Mouse (Mus musculus): ENCODE results near the gene Prss29. TPM values are rescaled to one million over a fixed set of nuclear protein-coding genes. Genes with fewer than 3 reads are reported as not detected.

Gene Prss29
- not detected for total RNA-seq (2021)

- intact Hi-C loops (cut with DNase I): no loop called here
- DNase-seq: no peak
These were observed at the start of gene Prss29 for GRCm38 (mm10) chr17:25318354-25318753. Gene Prss29 (plus strand): TSS chr17:25318654.

- no peak for DNase-seq
- intact Hi-C loops (cut with DNase I): loop anchor here (5.0 kb wide), 3 partner anchors 139 to 254 kb away; partner anchors contain the start of genes Clcn7, Cramp1l, Ift140 and Telo2
These were observed 47.6 kb upstream of the Prss29 start for GRCm38 (mm10) chr17:25270795-25271335.

GRCm38 (mm10) chr17:25272326-25272725, 46.1 kb upstream of the Prss29 start:
- intact Hi-C loops (cut with DNase I): loop anchor here (2.0 to 5.0 kb wide), 4 partner anchors 88 to 255 kb away; partner anchors contain the start of genes BC003965, Clcn7, Cramp1l and Ift140
- no peak for DNase-seq

GRCm38 (mm10) chr17:25272951-25273705, 45.3 kb upstream of the Prss29 start:
- peak; percentile 91 to 99 for DNase-seq
- intact Hi-C loops (cut with DNase I): loop anchor here (2.0 to 5.0 kb wide), 4 partner anchors 88 to 256 kb away; partner anchors contain the start of genes BC003965, Clcn7, Cramp1l and Ift140

- DNase-seq: peak; percentile 97 to 99
- intact Hi-C loops (cut with DNase I): loop anchor here (2.0 to 5.0 kb wide), 4 partner anchors 89 to 257 kb away; partner anchors contain the start of genes BC003965, Clcn7, Cramp1l and Ift140
These were observed 44.5 kb upstream of the Prss29 start for GRCm38 (mm10) chr17:25273706-25274501.

- intact Hi-C loops (cut with DNase I): loop anchor here (5.0 kb wide), 3 partner anchors 142 to 257 kb away; partner anchors contain the start of genes Clcn7, Cramp1l, Ift140 and Telo2
- no peak for DNase-seq
These were observed 43.7 kb upstream of the Prss29 start, which contains the start of gene Ube2i for GRCm38 (mm10) chr17:25274571-25275346. Gene Ube2i (minus strand): TSS chr17:25274622.

- DNase-seq: no peak
- intact Hi-C loops (cut with DNase I): no loop called here
These were observed 42.6 kb upstream of the Prss29 start for GRCm38 (mm10) chr17:25275833-25276232.

GRCm38 (mm10) chr17:25282133-25282532, 36.3 kb upstream of the Prss29 start:
- intact Hi-C loops (cut with DNase I): no loop called here
- DNase-seq: peak in 1 of 2 experiments; percentile 44

- DNase-seq: peak; percentile 60 to 70
- intact Hi-C loops (cut with DNase I): loop anchor here (2.0 kb wide), 1 partner anchor 342 kb away; no protein-coding TSS in a partner anchor
These were observed 33.4 kb upstream of the Prss29 start for GRCm38 (mm10) chr17:25285033-25285432.

- peak in 1 of 2 experiments; percentile 31 for DNase-seq
- intact Hi-C loops (cut with DNase I): no loop called here
These were observed 29.6 kb upstream of the Prss29 start for GRCm38 (mm10) chr17:25288842-25289241.

- intact Hi-C loops (cut with DNase I): no loop called here
- no peak for DNase-seq
These were observed 28.0 kb upstream of the Prss29 start for GRCm38 (mm10) chr17:25290411-25290810.

GRCm38 (mm10) chr17:25293495-25293894, 25.0 kb upstream of the Prss29 start:
- no peak for DNase-seq
- intact Hi-C loops (cut with DNase I): no loop called here

- DNase-seq: no peak
- intact Hi-C loops (cut with DNase I): no loop called here
These were observed 24.3 kb upstream of the Prss29 start for GRCm38 (mm10) chr17:25294111-25294510.

GRCm38 (mm10) chr17:25298094-25298493, 20.4 kb upstream of the Prss29 start, which contains the start of gene Prss34:
Gene Prss34 (plus strand): TSS chr17:25298394.
- no peak for DNase-seq
- intact Hi-C loops (cut with DNase I): no loop called here

- intact Hi-C loops (cut with DNase I): no loop called here
- no peak for DNase-seq
These were observed 10.1 kb upstream of the Prss29 start, which contains the start of gene Prss28 for GRCm38 (mm10) chr17:25308346-25308745. Gene Prss28 (plus strand): TSS chr17:25308646.

GRCm38 (mm10) chr17:25320819-25321218, 2.4 kb downstream of the Prss29 start:
- intact Hi-C loops (cut with DNase I): no loop called here
- no peak for DNase-seq

GRCm38 (mm10) chr17:25322930-25323329, 4.5 kb downstream of the Prss29 start:
- intact Hi-C loops (cut with DNase I): no loop called here
- DNase-seq: no peak

GRCm38 (mm10) chr17:25332321-25332720, 13.9 kb downstream of the Prss29 start:
- no peak for DNase-seq
- intact Hi-C loops (cut with DNase I): loop anchor here (10.0 kb wide), 1 partner anchor 362 kb away; no protein-coding TSS in a partner anchor

- intact Hi-C loops (cut with DNase I): loop anchor here (2.0 to 10.0 kb wide), 2 partner anchors 135 to 361 kb away; no protein-coding TSS in a partner anchor
- peak; percentile 21 to 53 for DNase-seq
These were observed 15.5 kb downstream of the Prss29 start for GRCm38 (mm10) chr17:25333943-25334342.

All from heart, postnatal 36 days (tissue).